Mouse (Mus musculus): ENCODE data around the gene Mcrs1. TPM values are rescaled to one million over a fixed set of nuclear protein-coding genes. Genes with fewer than 3 reads are reported as not detected.
A peak's percentile ranks its signal among the peaks of the same experiment; 100 is the strongest.
"Not testable (repeated sequence)": the region's sequence is repeated elsewhere in the genome, so short reads cannot be mapped to it uniquely, and the experiment has no call there.

Mcrs1 gene
- polyA plus RNA-seq, 1 experiment from 2014 or later = 187 TPM

GRCm38 (mm10) chr15:99246736-99247135 is 5.0 kb downstream of the Mcrs1 start:
- peaks cover 81% of the 10 kb centered on the region for H3K36me3 ChIP-seq
- not testable (repeated sequence) for H3K9ac ChIP-seq; H3K27me3 ChIP-seq (replicated peaks); H3K9me3 ChIP-seq; H3K4me2 ChIP-seq (replicated peaks); H3K4me1 ChIP-seq; H3K4me3 ChIP-seq; ATAC-seq (ENCODE audit: low FRiP score, low read depth); H3K27ac ChIP-seq
- WGBS = 94% methylated on average over 6 of the region's 6 CpGs

- WGBS = 91% methylated on average over 10 of the region's 10 CpGs
- Histone ChIP-seq H3K9me3 (no peaks in the 10 kb centered on the region), H3K27ac (no peak overlapping the region), H3K36me3 (peaks cover 63% of the 10 kb centered on the region), H3K4me3 (no peak overlapping the region), H3K9ac (no peak overlapping the region), H3K27me3 (replicated peaks) (no peaks in the 10 kb centered on the region), H3K4me1 (peaks cover 3% of the 10 kb centered on the region; the same call in 1 of the 2 replicates), H3K4me2 (replicated peaks) (no peak overlapping the region)
- no peak for ATAC-seq (ENCODE audit: low FRiP score, low read depth)
Measured at GRCm38 (mm10) chr15:99242045-99242444, 9.7 kb downstream of the Mcrs1 start.

- no peak overlapping the region for H3K27ac ChIP-seq
- 79% methylated on average over 4 of the region's 4 CpGs for WGBS
- peaks cover 55% of the 10 kb centered on the region for H3K36me3 ChIP-seq
- no peak overlapping the region for H3K9ac ChIP-seq
- no peak overlapping the region for H3K4me2 ChIP-seq (replicated peaks)
- no peaks in the 10 kb centered on the region for H3K27me3 ChIP-seq (replicated peaks)
- H3K9me3 ChIP-seq = no peaks in the 10 kb centered on the region
- H3K4me3 ChIP-seq = no peak overlapping the region
- H3K4me1 ChIP-seq = peaks cover 3% of the 10 kb centered on the region; the same call in 1 of the 2 replicates
- ATAC-seq (ENCODE audit: low FRiP score, low read depth) = no peak
Measured at GRCm38 (mm10) chr15:99241249-99241648, 10.5 kb downstream of the Mcrs1 start.

- ATAC-seq (ENCODE audit: low FRiP score, low read depth) = no peak
- H3K9me3 ChIP-seq = no peaks in the 10 kb centered on the region
- no peak overlapping the region for H3K27ac ChIP-seq
- 79% methylated on average over 4 of the region's 4 CpGs for WGBS
- peaks cover 3% of the 10 kb centered on the region; the same call in 1 of the 2 replicates for H3K4me1 ChIP-seq
- H3K4me2 ChIP-seq (replicated peaks) = no peak overlapping the region
- no peak overlapping the region for H3K9ac ChIP-seq
- H3K27me3 ChIP-seq (replicated peaks) = no peaks in the 10 kb centered on the region
- no peak overlapping the region for H3K4me3 ChIP-seq
- peaks cover 45% of the 10 kb centered on the region for H3K36me3 ChIP-seq
Measured at GRCm38 (mm10) chr15:99240129-99240528, 11.6 kb downstream of the Mcrs1 start.

GRCm38 (mm10) chr15:99238006-99238405 is 13.8 kb downstream of the Mcrs1 start:
- H3K27me3 ChIP-seq (replicated peaks) = peaks cover 4% of the 10 kb centered on the region
- H3K4me2 ChIP-seq (replicated peaks) = no peak overlapping the region
- no peak overlapping the region for H3K9ac ChIP-seq
- peaks cover 5% of the 10 kb centered on the region for H3K4me1 ChIP-seq
- H3K36me3 ChIP-seq = peaks cover 24% of the 10 kb centered on the region
- WGBS = 65% methylated on average over 11 of the region's 11 CpGs
- no peak overlapping the region for H3K4me3 ChIP-seq
- no peak for ATAC-seq (ENCODE audit: low FRiP score, low read depth)
- no peak overlapping the region for H3K27ac ChIP-seq
- no peaks in the 10 kb centered on the region for H3K9me3 ChIP-seq

GRCm38 (mm10) chr15:99234326-99235010 is 17.3 kb downstream of the Mcrs1 start:
- no peak overlapping the region for H3K9ac ChIP-seq
- H3K27me3 ChIP-seq (replicated peaks) = peaks cover 21% of the 10 kb centered on the region
- H3K4me2 ChIP-seq (replicated peaks) = no peak overlapping the region
- 64% methylated on average over 12 of the region's 12 CpGs for WGBS
- H3K9me3 ChIP-seq = no peaks in the 10 kb centered on the region
- ATAC-seq (ENCODE audit: low FRiP score, low read depth) = no peak
- H3K27ac ChIP-seq = no peak overlapping the region
- H3K4me3 ChIP-seq = no peak overlapping the region
- no peaks in the 10 kb centered on the region for H3K36me3 ChIP-seq
- peaks cover 5% of the 10 kb centered on the region for H3K4me1 ChIP-seq

GRCm38 (mm10) chr15:99233719-99234118 is 18.0 kb downstream of the Mcrs1 start:
- WGBS = 68% methylated on average over 17 of the region's 17 CpGs
- peaks cover 28% of the 10 kb centered on the region for H3K27me3 ChIP-seq (replicated peaks)
- ATAC-seq (ENCODE audit: low FRiP score, low read depth) = no peak

GRCm38 (mm10) chr15:99231998-99232397 is 19.8 kb downstream of the Mcrs1 start:
- Histone ChIP-seq H3K36me3 (no peaks in the 10 kb centered on the region), H3K4me1 (peaks cover 2% of the 10 kb centered on the region; the same call in 1 of the 2 replicates), H3K9ac (no peak overlapping the region), H3K9me3 (no peaks in the 10 kb centered on the region), H3K4me2 (replicated peaks) (no peak overlapping the region), H3K4me3 (no peak overlapping the region), H3K27ac (no peak overlapping the region), H3K27me3 (replicated peaks) (peaks cover 46% of the 10 kb centered on the region)
- ATAC-seq (ENCODE audit: low FRiP score, low read depth) = no peak
- WGBS = 71% methylated on average over 10 of the region's 10 CpGs

More at GRCm38 (mm10) chr15:99233719-99234118, 18.0 kb downstream of the Mcrs1 start:
- H3K36me3 ChIP-seq = no peaks in the 10 kb centered on the region
- H3K27ac ChIP-seq = no peak overlapping the region
- no peak overlapping the region for H3K4me2 ChIP-seq (replicated peaks)
- peaks cover 5% of the 10 kb centered on the region for H3K4me1 ChIP-seq
- H3K9ac ChIP-seq = no peak overlapping the region
- no peaks in the 10 kb centered on the region for H3K9me3 ChIP-seq
- no peak overlapping the region for H3K4me3 ChIP-seq

- 18% methylated on average over 14 of the region's 14 CpGs for WGBS
- H3K9me3 ChIP-seq = no peaks in the 10 kb centered on the region
- peaks cover 30% of the 10 kb centered on the region for H3K4me1 ChIP-seq
- no peaks in the 10 kb centered on the region for H3K36me3 ChIP-seq
- H3K9ac ChIP-seq = no peak overlapping the region
- no peak overlapping the region for H3K27ac ChIP-seq
- H3K4me2 ChIP-seq (replicated peaks) = no peak overlapping the region
- H3K27me3 ChIP-seq (replicated peaks) = peaks cover 99% of the 10 kb centered on the region
- H3K4me3 ChIP-seq = no peak overlapping the region
- ATAC-seq (ENCODE audit: low FRiP score, low read depth) = no peak
Measured at GRCm38 (mm10) chr15:99226090-99226489, 25.7 kb downstream of the Mcrs1 start.

- no peak overlapping the region for H3K27ac ChIP-seq
- H3K27me3 ChIP-seq (replicated peaks) = peaks cover 98% of the 10 kb centered on the region
- under 1% methylated on average over 22 of the region's 22 CpGs for WGBS
Measured at GRCm38 (mm10) chr15:99225081-99225810, 26.5 kb downstream of the Mcrs1 start.

GRCm38 (mm10) chr15:99224208-99224911 is 27.4 kb downstream of the Mcrs1 start, which contains the start of gene Kcnh3:
TSS of gene Kcnh3 (plus strand) at chr15:99224861.
- no peaks in the 10 kb centered on the region for H3K9me3 ChIP-seq
- peak within 1 kb of the TSS; percentile 61 for H3K4me2 ChIP-seq (replicated peaks)
- H3K27ac ChIP-seq = no peak within 1 kb of the TSS
- H3K4me1 ChIP-seq = peaks cover 30% of the 10 kb centered on the region
- ATAC-seq (ENCODE audit: low FRiP score, low read depth) = no peak
- peaks cover 99% of the 10 kb centered on the region for H3K27me3 ChIP-seq (replicated peaks)
- WGBS = under 1% methylated on average over 65 of the region's 66 CpGs
- peak within 1 kb of the TSS; percentile 38 for H3K4me3 ChIP-seq
- no peaks in the 10 kb centered on the region for H3K36me3 ChIP-seq
- H3K9ac ChIP-seq = peak within 1 kb of the TSS; percentile 26; the same call in 1 of the 2 replicates

More at GRCm38 (mm10) chr15:99225081-99225810, 26.5 kb downstream of the Mcrs1 start:
- Histone ChIP-seq H3K36me3 (no peaks in the 10 kb centered on the region), H3K9me3 (no peaks in the 10 kb centered on the region), H3K4me1 (peaks cover 30% of the 10 kb centered on the region), H3K9ac (no peak overlapping the region), H3K4me3 (peak overlapping the region; percentile 38), H3K4me2 (replicated peaks) (peak overlapping the region; percentile 61)
- ATAC-seq (ENCODE audit: low FRiP score, low read depth) = no peak

Measured in neural tube, embryonic 12.5 days (tissue).